Mouse (Mus musculus) kidney, embryonic 15.5 days (tissue): ENCODE data around the gene Tsr3. TPM values are rescaled to one million over a fixed set of nuclear protein-coding genes. Genes with fewer than 3 reads are reported as not detected.
"Not testable (repeated sequence)": the region's sequence is repeated elsewhere in the genome, so short reads cannot be mapped to it uniquely, and the experiment has no call there.

Experiments
- ATAC-seq: fragments of 200-750 bp; cut with Nextera tagmentation; replicated peaks from 2 replicates; pipeline ENCODE4 v1.8.0; 2017; ENCODE audit warnings: moderate TSS enrichment; ENCODE audit not compliant: low FRiP score
- H3K27ac ChIP-seq: fragments of 300-500 bp; sonication (generic); 2 replicates; pipeline ENCODE4 v1.5.1; 2015; ENCODE audit warnings: mild to moderate bottlenecking, inconsistent platforms
- H3K27me3 ChIP-seq: fragments of 300-500 bp; sonication (generic); 2 replicates; pipeline ENCODE4 v1.6.1; 2015; ENCODE audit warnings: inconsistent platforms
- H3K36me3 ChIP-seq: fragments of 300-500 bp; sonication (generic); 2 replicates; pipeline ENCODE4 v1.6.1; 2015; ENCODE audit warnings: inconsistent platforms
- H3K4me1 ChIP-seq: fragments of 300-500 bp; sonication (generic); 2 replicates; pipeline ENCODE4 v1.6.1; 2015; ENCODE audit warnings: inconsistent platforms
- H3K4me2 ChIP-seq: fragments of 300-500 bp; sonication (generic); 2 replicates; pipeline ENCODE4 v1.6.1; 2015; ENCODE audit warnings: moderate library complexity, mild to moderate bottlenecking, inconsistent platforms
- H3K4me3 ChIP-seq: fragments of 300-500 bp; sonication (generic); replicated peaks from 2 replicates; pipeline ENCODE4 v1.5.1; 2015; ENCODE audit warnings: mild to moderate bottlenecking, inconsistent platforms
- H3K9ac ChIP-seq: fragments of 300-500 bp; sonication (generic); 2 replicates; pipeline ENCODE4 v1.6.1; 2015; ENCODE audit warnings: mild to moderate bottlenecking, inconsistent platforms
- H3K9me3 ChIP-seq: fragments of 300-500 bp; sonication (generic); replicated peaks from 2 replicates; pipeline ENCODE4 v1.6.1; 2016; ENCODE audit warnings: inconsistent platforms
- WGBS: fragments of 180-500 bp; shearing (Covaris S2); methylation state at CpG from one replicate; pipeline ENCODE4 v1.1.7; 2015; ENCODE audit warnings: mixed read lengths; 5-methylcytosine and 5-hydroxymethylcytosine counted together
- polyA plus RNA-seq: library from polyadenylated mRNA; unstranded; fragments of >200 nt; fragmentation: Nextera tagmentation; extraction: Ambion mirVana; gene quantifications from 2 replicates; pipeline ENCODE4 v1.2.1, GENCODE M21; 2015

Tsr3 gene
- 47.0 and 53.4 TPM in 2 replicates for polyA plus RNA-seq

DNA sequence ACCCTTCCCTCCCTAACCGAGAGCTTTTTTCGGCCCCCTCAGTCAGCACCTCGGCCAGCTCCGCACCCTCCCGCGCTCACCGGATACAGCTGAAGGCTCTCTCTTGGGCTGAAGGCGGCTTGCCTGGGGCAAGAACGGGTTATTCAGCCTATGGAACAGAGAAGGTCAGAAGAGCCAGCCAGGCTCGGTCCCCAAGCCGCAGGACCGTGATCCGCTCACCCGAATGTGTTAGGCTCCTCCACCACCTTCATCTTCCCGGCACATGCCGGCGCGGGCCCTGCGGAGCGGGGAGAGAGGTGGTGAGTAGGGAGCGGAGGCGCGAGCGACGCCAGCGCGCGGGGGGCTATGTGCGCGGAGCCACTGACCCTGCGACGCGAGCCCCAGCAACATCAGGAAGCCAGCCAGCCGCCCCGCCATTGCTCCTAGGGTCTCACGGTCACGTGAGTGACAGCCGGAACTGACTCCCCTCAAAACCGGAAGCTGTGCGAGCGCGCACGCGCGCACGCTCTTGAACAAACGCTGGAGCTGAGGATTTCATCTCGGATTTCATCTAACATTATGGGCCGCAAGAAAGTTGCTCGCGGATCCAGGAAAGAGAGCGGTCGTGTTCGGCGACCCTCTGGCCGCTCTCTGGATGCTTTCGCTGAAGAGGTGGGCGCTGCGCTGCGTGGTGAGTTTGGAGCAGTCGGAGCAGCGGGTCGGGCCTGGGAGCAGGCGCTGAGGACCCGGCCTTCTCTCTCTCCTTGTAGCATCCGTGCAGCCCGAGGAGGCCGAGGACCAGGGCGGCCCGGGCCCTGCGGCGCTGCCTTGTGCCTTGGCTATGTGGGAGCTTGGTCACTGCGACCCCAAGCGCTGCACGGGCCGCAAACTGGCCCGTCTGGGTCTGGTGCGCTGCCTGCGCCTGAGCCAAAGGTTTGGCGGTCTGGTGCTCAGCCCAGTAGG lies at the start of gene Tsr3, which contains the start of gene Gnptg:
TSS of gene Tsr3 (plus strand) at position 476 of the 942 bp plus-strand sequence.
TSS of gene Gnptg (minus strand) at position 430 of the 942 bp plus-strand sequence.
- Histone ChIP-seq H3K4me3 (peak within 1 kb of the TSS; percentile 88), H3K4me2 (peak within 1 kb of the TSS; percentile 86), H3K27me3 (no peaks in the 10 kb centered on the region)

GRCm38 (mm10) chr17:25202401-25202800 lies 37.6 kb upstream of the Tsr3 start:
- Histone ChIP-seq H3K36me3 (peaks cover 91% of the 10 kb centered on the region), H3K9me3 (no peaks in the 10 kb centered on the region), H3K27ac (no peak overlapping the region), H3K4me1 (no peaks in the 10 kb centered on the region), H3K4me2 (no peak overlapping the region), H3K27me3 (no peaks in the 10 kb centered on the region), H3K9ac (no peak overlapping the region), H3K4me3 (no peak overlapping the region)
- no peak for ATAC-seq
- 91% methylated on average over 4 of the region's 4 CpGs for WGBS

More for the DNA sequence above, at the start of gene Tsr3, which contains the start of gene Gnptg:
- peak; percentile 90 for ATAC-seq
- peaks cover 21% of the 10 kb centered on the region for H3K4me1 ChIP-seq
- peaks cover 45% of the 10 kb centered on the region for H3K36me3 ChIP-seq
- peak within 1 kb of the TSS; percentile 92 for H3K27ac ChIP-seq
- peak within 1 kb of the TSS; percentile 97 for H3K9ac ChIP-seq
- H3K9me3 ChIP-seq: no peaks in the 10 kb centered on the region
- whole genome bisulfite sequencing: under 1% methylated on average over 77 of the region's 80 CpGs

GRCm38 (mm10) chr17:25210006-25210405 lies 30.0 kb upstream of the Tsr3 start:
- H3K27ac ChIP-seq: no peak overlapping the region
- WGBS: 85% methylated on average over 4 of the region's 4 CpGs
- H3K36me3 ChIP-seq: peaks cover 96% of the 10 kb centered on the region

GRCm38 (mm10) chr17:25210680-25211466 lies 29.1 kb upstream of the Tsr3 start:
- ATAC-seq: no peak
- peaks cover 96% of the 10 kb centered on the region for H3K36me3 ChIP-seq
- 80% methylated on average over 15 of the region's 15 CpGs for WGBS

More at GRCm38 (mm10) chr17:25210006-25210405, 30.0 kb upstream of the Tsr3 start:
- Histone ChIP-seq H3K9me3 (no peaks in the 10 kb centered on the region), H3K9ac (no peak overlapping the region), H3K27me3 (no peaks in the 10 kb centered on the region), H3K4me3 (no peak overlapping the region), H3K4me2 (no peak overlapping the region), H3K4me1 (no peaks in the 10 kb centered on the region)
- ATAC-seq: no peak

DNA sequence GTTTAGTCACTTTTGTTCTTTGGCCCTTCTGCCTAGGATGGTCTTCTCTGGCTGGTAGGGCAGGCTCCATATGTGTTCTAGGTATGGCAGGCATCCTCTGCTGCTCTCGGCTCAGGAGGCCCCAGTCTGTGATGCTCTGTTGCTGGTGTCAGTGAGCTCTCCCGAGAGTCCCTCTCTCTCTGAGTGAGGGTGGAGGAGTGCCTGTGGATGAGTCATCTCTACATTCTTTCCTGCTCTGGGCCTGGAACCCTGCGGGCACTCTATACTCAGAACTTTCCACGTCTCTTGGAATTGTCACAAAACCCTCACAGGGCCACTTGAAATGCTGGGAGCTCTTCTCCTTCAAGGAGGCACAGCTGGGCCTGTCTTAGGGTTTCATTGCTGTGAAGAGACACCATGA lies 28.3 kb upstream of the Tsr3 start:
- peaks cover 97% of the 10 kb centered on the region for H3K36me3 ChIP-seq
- no peaks in the 10 kb centered on the region for H3K4me1 ChIP-seq
- no peak overlapping the region for H3K9ac ChIP-seq
- no peak overlapping the region for H3K27ac ChIP-seq
- no peaks in the 10 kb centered on the region for H3K9me3 ChIP-seq
- WGBS: 90% methylated on average over 4 of the region's 4 CpGs
- H3K27me3 ChIP-seq: no peaks in the 10 kb centered on the region
- H3K4me2 ChIP-seq: no peak overlapping the region
- no peak for ATAC-seq
- no peak overlapping the region for H3K4me3 ChIP-seq

More at GRCm38 (mm10) chr17:25210680-25211466, 29.1 kb upstream of the Tsr3 start:
- H3K9me3 ChIP-seq: no peaks in the 10 kb centered on the region
- H3K27ac ChIP-seq: no peak overlapping the region
- no peaks in the 10 kb centered on the region for H3K27me3 ChIP-seq
- H3K9ac ChIP-seq: no peak overlapping the region
- H3K4me2 ChIP-seq: no peak overlapping the region
- no peak overlapping the region for H3K4me3 ChIP-seq
- H3K4me1 ChIP-seq: no peaks in the 10 kb centered on the region

- Histone ChIP-seq H3K4me3 (no peak overlapping the region), H3K9ac (no peak overlapping the region), H3K27me3 (no peaks in the 10 kb centered on the region), H3K4me2 (no peak overlapping the region), H3K9me3 (no peaks in the 10 kb centered on the region), H3K27ac (no peak overlapping the region), H3K4me1 (no peaks in the 10 kb centered on the region), H3K36me3 (peaks cover 87% of the 10 kb centered on the region)
- WGBS: 87% methylated on average over 3 of the region's 3 CpGs
- ATAC-seq: no peak
These were observed 24.5 kb upstream of the Tsr3 start for GRCm38 (mm10) chr17:25215431-25215830.

DNA sequence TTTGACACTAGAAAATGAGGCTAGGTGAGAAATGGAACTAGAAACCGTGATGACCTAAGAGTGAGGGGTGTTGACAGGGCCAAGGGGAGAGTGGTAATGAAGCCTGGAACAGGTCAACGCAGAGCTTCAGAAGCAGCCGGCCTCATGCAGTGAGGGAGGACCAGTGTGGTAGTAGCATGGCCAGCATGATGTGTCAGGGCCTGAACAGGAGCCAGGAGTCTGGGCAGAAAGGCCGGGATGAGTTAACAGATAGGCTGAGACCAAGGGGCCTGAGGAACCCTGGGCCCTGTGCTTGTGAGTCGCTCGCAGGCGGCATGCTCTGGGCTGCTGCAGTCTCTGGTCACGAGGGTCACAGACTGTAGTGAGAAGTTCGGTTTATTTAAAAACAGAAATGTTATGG lies 21.0 kb upstream of the Tsr3 start:
- Histone ChIP-seq H3K4me1 (peaks cover 12% of the 10 kb centered on the region), H3K9ac (no peak overlapping the region), H3K27me3 (no peaks in the 10 kb centered on the region), H3K36me3 (peaks cover 56% of the 10 kb centered on the region), H3K4me3 (no peak overlapping the region), H3K27ac (no peak overlapping the region), H3K4me2 (no peak overlapping the region), H3K9me3 (no peaks in the 10 kb centered on the region)
- WGBS: 89% methylated on average over 9 of the region's 9 CpGs
- no peak for ATAC-seq

- WGBS: 90% methylated on average over 15 of the region's 15 CpGs
These were observed 20.3 kb upstream of the Tsr3 start for GRCm38 (mm10) chr17:25219492-25220295.

GRCm38 (mm10) chr17:25220746-25221145 lies 19.2 kb upstream of the Tsr3 start:
- H3K4me2 ChIP-seq: no peak overlapping the region
- no peaks in the 10 kb centered on the region for H3K9me3 ChIP-seq
- no peak overlapping the region for H3K9ac ChIP-seq
- peaks cover 39% of the 10 kb centered on the region for H3K36me3 ChIP-seq
- 80% methylated on average over 1 of the region's 1 CpGs for WGBS
- ATAC-seq: no peak
- H3K27ac ChIP-seq: no peak overlapping the region
- no peak overlapping the region for H3K4me3 ChIP-seq
- peaks cover 12% of the 10 kb centered on the region for H3K4me1 ChIP-seq
- no peaks in the 10 kb centered on the region for H3K27me3 ChIP-seq

More at GRCm38 (mm10) chr17:25219492-25220295, 20.3 kb upstream of the Tsr3 start:
- no peaks in the 10 kb centered on the region for H3K9me3 ChIP-seq
- H3K27ac ChIP-seq: no peak overlapping the region
- H3K4me1 ChIP-seq: peaks cover 12% of the 10 kb centered on the region
- no peak overlapping the region for H3K4me3 ChIP-seq
- no peak overlapping the region for H3K9ac ChIP-seq
- H3K36me3 ChIP-seq: peaks cover 49% of the 10 kb centered on the region
- ATAC-seq: no peak
- H3K4me2 ChIP-seq: no peak overlapping the region
- no peaks in the 10 kb centered on the region for H3K27me3 ChIP-seq

DNA sequence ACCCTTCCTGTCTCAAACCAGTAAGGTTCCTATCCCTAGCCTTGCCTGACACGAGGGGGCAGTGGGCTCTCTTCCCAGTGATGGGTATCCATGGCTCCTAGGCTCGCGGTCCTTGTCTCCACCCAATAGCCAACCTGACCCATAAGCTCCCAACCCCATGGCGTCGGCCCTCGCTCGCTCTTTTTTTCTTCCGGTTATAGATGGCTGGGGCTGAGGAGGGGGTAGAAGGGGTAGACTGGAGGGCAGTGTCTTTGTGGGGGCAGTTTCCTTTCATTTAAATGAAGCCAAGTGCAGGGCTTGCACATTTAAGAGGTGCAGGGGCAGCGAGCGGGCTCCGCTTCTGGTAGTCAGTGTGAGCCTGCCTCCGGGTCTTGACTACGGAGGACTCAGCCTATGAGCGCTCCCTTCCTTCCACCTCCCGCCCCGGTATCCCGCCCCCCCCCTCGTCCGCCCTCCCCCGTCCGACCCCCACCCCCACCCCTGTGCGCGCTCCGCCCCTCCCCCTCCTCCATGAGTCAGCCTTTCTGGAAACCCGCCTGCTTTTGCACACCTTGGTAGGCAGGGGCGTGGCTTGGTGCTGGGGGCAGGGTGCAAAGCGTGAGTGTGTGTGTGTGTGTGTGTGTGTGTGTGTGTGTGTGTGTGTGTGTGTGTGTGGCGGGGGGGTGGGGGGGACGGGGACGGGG lies 18.0 kb upstream of the Tsr3 start:
- H3K4me3 ChIP-seq: peak overlapping the region; percentile 47
- H3K27ac ChIP-seq: 0 out of 2 replicates have a peak overlapping the region, but pooled peaks have one; percentile 57
- no peaks in the 10 kb centered on the region for H3K27me3 ChIP-seq
- 1% methylated on average over 25 of the region's 30 CpGs for WGBS
- H3K36me3 ChIP-seq: peaks cover 40% of the 10 kb centered on the region
- H3K9ac ChIP-seq: peak overlapping the region; percentile 35
- H3K4me1 ChIP-seq: peaks cover 12% of the 10 kb centered on the region
- H3K9me3 ChIP-seq: no peaks in the 10 kb centered on the region
- H3K4me2 ChIP-seq: peak overlapping the region; percentile 80
- ATAC-seq: peak; percentile 90

- H3K27me3 ChIP-seq, H3K9me3 ChIP-seq, H3K9ac ChIP-seq: not testable (repeated sequence)
- peak overlapping the region; percentile 47 for H3K4me3 ChIP-seq
- peak; percentile 80 for ATAC-seq
- WGBS: 18% methylated on average over 14 of the region's 28 CpGs
- peaks cover 46% of the 10 kb centered on the region for H3K36me3 ChIP-seq
- 0 out of 2 replicates have a peak overlapping the region, but pooled peaks have one; percentile 14 for H3K27ac ChIP-seq
- peak overlapping the region; percentile 80 for H3K4me2 ChIP-seq
- peaks cover 12% of the 10 kb centered on the region for H3K4me1 ChIP-seq
These were observed 17.4 kb upstream of the Tsr3 start for GRCm38 (mm10) chr17:25222504-25222940.
